Mouse (Mus musculus): Measurements from ENCODE around the gene Ermp1.
"Not testable (repeated sequence)": the region's sequence is repeated elsewhere in the genome, so short reads cannot be mapped to it uniquely, and the experiment has no call there.

The Ermp1 gene

GRCm38 (mm10) chr19:29596985-29597384 is 51.2 kb downstream of the Ermp1 start:
- DNase-seq, result peak in 1 of 2 experiments; percentile 24

GRCm38 (mm10) chr19:29596276-29596675 is 51.9 kb downstream of the Ermp1 start:
- DNase-seq, result no peak

GRCm38 (mm10) chr19:29593783-29594182 is 54.4 kb downstream of the Ermp1 start:
- DNase-seq, result not testable (repeated sequence)

GRCm38 (mm10) chr19:29583734-29584133 is 64.5 kb downstream of the Ermp1 start:
- DNase-seq, result no peak

GRCm38 (mm10) chr19:29582439-29582838 is 65.8 kb downstream of the Ermp1 start:
- DNase-seq, result no peak

GRCm38 (mm10) chr19:29566512-29566911 is 81.7 kb downstream of the Ermp1 start:
- no peak for DNase-seq

GRCm38 (mm10) chr19:29563258-29563779 is 84.9 kb downstream of the Ermp1 start:
- peak in 1 of 2 experiments; percentile 52 for DNase-seq

- no peak for DNase-seq
These were observed 85.6 kb downstream of the Ermp1 start for GRCm38 (mm10) chr19:29562603-29563002.

GRCm38 (mm10) chr19:29562166-29562565 is 86.0 kb downstream of the Ermp1 start:
- DNase-seq, result no peak
